ENCODE assay signal across 12 mouse cellular contexts in the genomic region with DNA sequence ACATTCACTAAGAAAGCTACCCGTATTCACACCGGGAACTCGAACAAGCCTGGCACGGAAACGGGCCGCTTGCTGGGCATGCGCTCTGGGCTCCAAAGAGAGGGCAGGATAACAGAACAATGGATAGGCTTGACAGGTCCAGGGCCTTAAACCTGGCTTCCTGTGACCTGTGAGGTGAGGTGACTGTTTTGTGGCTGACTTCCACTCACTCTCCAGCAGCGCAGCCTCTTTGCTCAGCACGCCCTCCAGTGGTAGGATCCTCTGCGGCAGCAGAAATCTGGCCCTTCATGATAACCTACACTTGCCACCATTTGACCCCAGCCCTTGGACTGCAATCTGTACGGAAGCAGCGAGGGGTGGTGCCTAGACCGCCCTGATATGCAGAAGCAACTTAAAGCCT. TPM values are rescaled to one million over a fixed set of nuclear protein-coding genes. Genes with fewer than 3 reads are reported as not detected.
DNase-seq lines count a peak whose midpoint lies in the region; ATAC-seq and TF ChIP-seq lines count a peak whose summit lies in the region.
"Had no signal": no experiment of that assay in that cellular context is flagged by ENCODE, and none has a peak within 500 bp of the region (broad histone marks: within the 10 kb centered on the region; RNA-seq: fewer than 3 reads in every experiment).

No protein-coding gene starts in this region.

- no peak overlapping the region for H3K4me3 ChIP-seq in lung, embryonic 14.5 days (ENCODE audit: low read depth, low read length)
- no peak overlapping the region for H3K4me3 ChIP-seq in kidney, embryonic 16.5 days (ENCODE audit: low read length)
- no peak overlapping the region for H3K4me3 ChIP-seq in small intestine, adult 2 months (ENCODE audit: low read depth, low read length)

- H3K27ac ChIP-seq in lung, embryonic 14.5 days (ENCODE audit: low read depth) = no peak overlapping the region
- no peak overlapping the region for H3K27ac ChIP-seq in kidney, embryonic 16.5 days (ENCODE audit: low read length)
- H3K27ac ChIP-seq in small intestine, adult 2 months (ENCODE audit: insufficient read depth, low read depth, low read length) = no peak overlapping the region

- no peaks in the 10 kb centered on the region for H3K9me3 ChIP-seq in lung, embryonic 14.5 days (ENCODE audit: low read depth, low read length)
- H3K9me3 ChIP-seq in kidney, embryonic 16.5 days (ENCODE audit: low read length) = no peaks in the 10 kb centered on the region

- no peak overlapping the region for H3K4me2 ChIP-seq in lung, embryonic 14.5 days
- H3K4me2 ChIP-seq in kidney, embryonic 16.5 days (replicated peaks; ENCODE audit: low read depth, low read length) = peak overlapping the region; percentile 14

- no peak for TF ChIP-seq POLR2A in small intestine, adult 2 months (IDR thresholded peaks at IDR 0.05; ENCODE audit: low read depth, low read length)

- H3K4me1 ChIP-seq in lung, embryonic 14.5 days (ENCODE audit: insufficient read depth) = no peaks in the 10 kb centered on the region
- H3K4me1 ChIP-seq in kidney, embryonic 16.5 days (ENCODE audit: insufficient read depth, low read length) = no peaks in the 10 kb centered on the region
- 0 out of 2 replicates have a peak, but pooled peaks cover 4% of the 10 kb centered on the region for H3K4me1 ChIP-seq in small intestine, adult 2 months (ENCODE audit: control insufficient read depth, insufficient read depth, insufficient read length, low read length)

- no peak for ATAC-seq in lung, embryonic 14.5 days (ENCODE audit: insufficient read depth)
- ATAC-seq in kidney, embryonic 16.5 days (ENCODE audit: low FRiP score, low TSS enrichment) = 0 out of 2 replicates have a peak, but pooled peaks have one; percentile 12

- no peaks in the 10 kb centered on the region for H3K27me3 ChIP-seq in lung, embryonic 14.5 days (ENCODE audit: insufficient read depth, low read length)
- H3K27me3 ChIP-seq in kidney, embryonic 16.5 days (ENCODE audit: insufficient read depth, low read length) = 0 out of 2 replicates have a peak, but pooled peaks cover 5% of the 10 kb centered on the region
- H3K27me3 ChIP-seq in small intestine, adult 2 months (ENCODE audit: control insufficient read depth, insufficient read depth, low read length) = no peaks in the 10 kb centered on the region

- 26% methylated on average over 13 of the region's 13 CpGs for WGBS in lung, embryonic 14.5 days
- 26% methylated on average over 13 of the region's 13 CpGs for WGBS in kidney, embryonic 16.5 days
- 23% methylated on average over 13 of the region's 13 CpGs for WGBS in small intestine, adult 2 months

- no peak overlapping the region for H3K9ac ChIP-seq in lung, embryonic 14.5 days
- no peak overlapping the region for H3K9ac ChIP-seq in kidney, embryonic 16.5 days (replicated peaks; ENCODE audit: low read length)

- peak; percentile 48 for TF ChIP-seq CTCF in lung, embryonic 14.5 days (IDR thresholded peaks at IDR 0.05; ENCODE audit: low read depth)
- TF ChIP-seq CTCF in small intestine, adult 2 months (IDR thresholded peaks at IDR 0.05; ENCODE audit: extremely low read depth, insufficient read length, insufficient replicate concordance, low read depth, low read length) = peak; percentile 39; the same call in 1 of the 2 replicates

- no peaks in the 10 kb centered on the region for H3K36me3 ChIP-seq in lung, embryonic 14.5 days (ENCODE audit: insufficient read depth)
- H3K36me3 ChIP-seq in kidney, embryonic 16.5 days (ENCODE audit: insufficient read depth, low read length) = no peaks in the 10 kb centered on the region
- H3K36me3 ChIP-seq in small intestine, adult 2 months (ENCODE audit: control insufficient read depth, insufficient read depth, low read length) = no peaks in the 10 kb centered on the region

- peak; percentile 20 to 35 for DNase-seq in cerebellum, postnatal 14 days
- DNase-seq in cerebellum, adult 11-12 months = no peak
- DNase-seq in lung, embryonic 14.5 days = no peak
- no peak for DNase-seq in lung, postnatal 4 days
- DNase-seq in heart, postnatal 4 days = no peak
- no peak for DNase-seq in urinary bladder, postnatal 10 days (ENCODE audit: low spot score)
- DNase-seq: adrenal gland, postnatal 36 days; spleen, adult 18-20 months had no signal

RNA-seq across cellular contexts. Expression of a gene that starts 19.7 kb away (rescaled TPM):
- 0.05 and 0.14 TPM in 2 replicates for polyA plus RNA-seq in lung, embryonic 14.5 days (2014; fragmentation: Nextera tagmentation; extraction: Ambion mirVana)
- polyA plus RNA-seq in kidney, embryonic 16.5 days (2015; fragmentation: Nextera tagmentation; extraction: Ambion mirVana) = 0.09 TPM in 1 of 2 replicates, not detected in the other
- polyA plus RNA-seq in small intestine, adult 2 months (2012; rRNA removed) = 0.03 and 0.15 TPM in 2 replicates
- total RNA-seq in heart, postnatal 4 days (2021) = not detected
- total RNA-seq: adrenal gland, postnatal 36 days had no signal
- polyA plus RNA-seq: heart, postnatal 0 days had no signal

RNA-seq across cellular contexts. Expression of a gene that starts 22.8 kb away (rescaled TPM):
- not detected in 2 replicates for polyA plus RNA-seq in lung, embryonic 14.5 days (2014; fragmentation: Nextera tagmentation; extraction: Ambion mirVana)
- not detected in 2 replicates for polyA plus RNA-seq in kidney, embryonic 16.5 days (2015; fragmentation: Nextera tagmentation; extraction: Ambion mirVana)
- polyA plus RNA-seq in small intestine, adult 2 months (2012; rRNA removed) = 0.86 and 1.1 TPM in 2 replicates
- total RNA-seq in heart, postnatal 4 days (2021) = not detected
- polyA plus RNA-seq: heart, postnatal 0 days had no signal

RNA-seq across cellular contexts. Expression of a gene that starts 30.5 kb away (rescaled TPM):
- not detected in 2 replicates for polyA plus RNA-seq in lung, embryonic 14.5 days (2014; fragmentation: Nextera tagmentation; extraction: Ambion mirVana)
- 0.24 TPM in 1 of 2 replicates, not detected in the other for polyA plus RNA-seq in kidney, embryonic 16.5 days (2015; fragmentation: Nextera tagmentation; extraction: Ambion mirVana)
- polyA plus RNA-seq in small intestine, adult 2 months (2012; rRNA removed) = 2.0 and 5.2 TPM in 2 replicates
- not detected for total RNA-seq in heart, postnatal 4 days (2021)
- total RNA-seq: left cerebral cortex, postnatal 14 days had no signal

RNA-seq across cellular contexts. Expression of a gene that starts 35.8 kb away (rescaled TPM):
- 0.12 and 0.14 TPM in 2 replicates for polyA plus RNA-seq in lung, embryonic 14.5 days (2014; fragmentation: Nextera tagmentation; extraction: Ambion mirVana)
- polyA plus RNA-seq in kidney, embryonic 16.5 days (2015; fragmentation: Nextera tagmentation; extraction: Ambion mirVana) = 2.4 and 3.4 TPM in 2 replicates
- polyA plus RNA-seq in small intestine, adult 2 months (2012; rRNA removed) = 67.5 and 198 TPM in 2 replicates
- under 1 TPM; 0.18 to 0.26 TPM for total RNA-seq in heart, postnatal 4 days (2021)
- total RNA-seq: adrenal gland, postnatal 36 days had no signal

Comparison
In these comparisons a context has a peak if more than half of its experiments do, and no peak if none do; other contexts are left out.
1. DNase-seq: peak in cerebellum, postnatal 14 days (2 of 2); none in cerebellum, adult 11-12 months (single experiment), lung, embryonic 14.5 days (single experiment), lung, postnatal 4 days (0 of 2), heart, postnatal 4 days (single experiment) and urinary bladder, postnatal 10 days (single experiment).